Mouse (Mus musculus): ENCODE measurements at regions not wholly inside any gene's neighbourhood (a gene's known extent, or its start where the extent isn't known, plus 50 kb on each side); places are given as distances from the start of the nearest gene placed in this dataset.

DNA sequence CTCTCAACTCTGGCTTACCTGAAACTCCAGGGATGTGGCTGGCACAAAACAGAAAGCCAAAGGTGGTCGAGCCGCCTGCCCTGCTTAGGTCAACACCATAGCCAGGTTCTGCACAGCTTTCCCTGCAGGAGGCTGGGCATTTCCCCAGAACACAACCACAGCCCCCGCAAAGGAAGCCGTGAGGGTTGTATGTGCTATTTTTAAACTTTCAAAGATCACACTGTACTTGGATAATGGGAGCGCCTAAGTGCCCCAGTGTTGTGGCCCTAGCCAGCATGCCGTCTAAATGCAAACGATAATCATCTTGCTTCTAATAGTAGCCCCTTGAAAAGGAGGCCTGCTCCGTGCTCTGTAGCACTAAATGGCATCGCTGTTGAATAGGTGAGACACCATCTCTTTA, 184.5 kb upstream of the Jarid2 start:
- TF ChIP-seq CTCF (IDR thresholded peaks at IDR 0.05; ENCODE audit: control insufficient read depth, insufficient read depth, insufficient read length) (no peak), USF1 (IDR thresholded peaks at IDR 0.05; ENCODE audit: low read depth) (no peak)

Measured in C2C12 (cell line).